Mouse (Mus musculus) right cerebral cortex, postnatal 25 days (tissue): Measurements from ENCODE around the gene Zcchc8.
"Not testable (repeated sequence)": the region's sequence is repeated elsewhere in the genome, so short reads cannot be mapped to it uniquely, and the experiment has no call there.

Source experiments
- DNase-seq: peaks from one replicate; pipeline ENCODE4 v3.0.0; 2022

The Zcchc8 gene

GRCm38 (mm10) chr5:123720328-123721311 is at the start of gene Zcchc8:
Gene Zcchc8, minus strand, starts transcription at chr5:123721100.
- peak; percentile 94 for DNase-seq

- not testable (repeated sequence) for DNase-seq
These were observed 45.6 kb upstream of the Zcchc8 start for GRCm38 (mm10) chr5:123766455-123766854.

GRCm38 (mm10) chr5:123765506-123765905 is 44.6 kb upstream of the Zcchc8 start:
- no peak for DNase-seq

GRCm38 (mm10) chr5:123749065-123750064 is 28.5 kb upstream of the Zcchc8 start, which contains the start of the genes Rsrc2 and Kntc1:
Gene Rsrc2, minus strand, starts transcription at chr5:123749414.
Gene Kntc1, plus strand, starts transcription at chr5:123749716.
- DNase-seq: peak; percentile 99

- DNase-seq: no peak
These were observed 27.6 kb upstream of the Zcchc8 start for GRCm38 (mm10) chr5:123748339-123749064.

- DNase-seq: no peak
These were observed 26.7 kb upstream of the Zcchc8 start for GRCm38 (mm10) chr5:123747604-123748003.

GRCm38 (mm10) chr5:123746253-123746652 is 25.4 kb upstream of the Zcchc8 start:
- no peak for DNase-seq

- DNase-seq: no peak
These were observed 23.5 kb upstream of the Zcchc8 start for GRCm38 (mm10) chr5:123744358-123744757.

GRCm38 (mm10) chr5:123730981-123731380 is 10.1 kb upstream of the Zcchc8 start:
- DNase-seq: no peak

GRCm38 (mm10) chr5:123723816-123724215 is 2.9 kb upstream of the Zcchc8 start:
- not testable (repeated sequence) for DNase-seq

GRCm38 (mm10) chr5:123714622-123715021 is 6.3 kb downstream of the Zcchc8 start:
- no peak for DNase-seq

- DNase-seq: no peak
These were observed 7.1 kb downstream of the Zcchc8 start for GRCm38 (mm10) chr5:123713782-123714181.

- DNase-seq: no peak
These were observed 11.3 kb downstream of the Zcchc8 start for GRCm38 (mm10) chr5:123709571-123709970.

- no peak for DNase-seq
These were observed 12.3 kb downstream of the Zcchc8 start for GRCm38 (mm10) chr5:123708598-123708997.

- peak; percentile 30 for DNase-seq
These were observed 20.3 kb downstream of the Zcchc8 start for GRCm38 (mm10) chr5:123700625-123701024.

GRCm38 (mm10) chr5:123699198-123699597 is 21.7 kb downstream of the Zcchc8 start:
- DNase-seq: peak; percentile 43

- DNase-seq: no peak
These were observed 23.9 kb downstream of the Zcchc8 start for GRCm38 (mm10) chr5:123696961-123697360.

GRCm38 (mm10) chr5:123696244-123696643 is 24.7 kb downstream of the Zcchc8 start:
- DNase-seq: no peak

GRCm38 (mm10) chr5:123694468-123694867 is 26.4 kb downstream of the Zcchc8 start:
- DNase-seq: no peak

- peak; percentile 85 for DNase-seq
These were observed 36.4 kb downstream of the Zcchc8 start, which contains the start of gene Clip1 for GRCm38 (mm10) chr5:123684221-123685144. Gene Clip1, minus strand, starts transcription at chr5:123684618.
